In the genomic region with DNA sequence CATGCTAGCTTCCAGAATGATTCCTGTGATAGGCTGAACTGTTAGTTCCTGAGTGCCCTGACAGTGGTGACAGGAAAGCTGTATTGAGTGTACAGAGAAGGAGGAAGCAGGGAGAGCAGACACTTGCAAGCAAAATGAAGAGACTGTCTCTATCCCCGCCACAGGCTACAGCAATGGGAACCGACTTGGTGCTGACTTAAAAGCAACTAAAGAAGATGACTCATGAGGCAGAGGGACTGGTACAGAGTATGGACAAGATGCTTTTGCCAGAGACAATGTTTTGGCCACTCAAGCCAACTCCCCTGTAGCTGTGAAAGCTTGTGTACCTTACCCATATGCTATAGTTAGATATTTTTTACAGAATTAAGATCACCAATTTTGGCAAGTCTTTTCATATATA, we compare ENCODE assay signal across 17 mouse cellular contexts.
"Had no signal": no experiment of that assay in that cellular context is flagged by ENCODE, and none has a peak within 500 bp of the region (broad histone marks: within the 10 kb centered on the region; RNA-seq: fewer than 3 reads in every experiment).

No protein-coding gene starts in this region.

- DNase-seq: left cerebral cortex, postnatal 4 days; liver; liver, embryonic 13.5 days; liver, postnatal 0 days; lung, adult 18-20 months; lung, adult 2 months; lung, embryonic 14.5 days; lung, postnatal 10 days; lung, postnatal 14 days; lung, postnatal 36 days; lung, postnatal 4 days; midbrain, embryonic 14.5 days had no signal

- ATAC-seq: liver, embryonic 12.5 days; liver, postnatal 0 days; lung, postnatal 0 days; midbrain, embryonic 13.5 days; midbrain, embryonic 15.5 days; midbrain, embryonic 16.5 days had no signal
